Mouse (Mus musculus): ENCODE results near the gene Rbm38. TPM values are rescaled to one million over a fixed set of nuclear protein-coding genes. Genes with fewer than 3 reads are reported as not detected.

Rbm38 gene
- polyA plus RNA-seq, 1 experiment from 2014 or later: 39.0 TPM

GRCm38 (mm10) chr2:173019790-173020189 is 508 bp upstream of the Rbm38 start:
- Histone ChIP-seq H3K27ac (ENCODE audit: low read depth, low read length) (no peak overlapping the region), H3K36me3 (ENCODE audit: control insufficient read depth, insufficient read depth) (peaks cover 14% of the 10 kb centered on the region; the same call in 1 of the 2 replicates), H3K4me1 (replicated peaks; ENCODE audit: control insufficient read depth, insufficient read depth, low read length) (0 out of 2 replicates have a peak, but pooled peaks cover 8% of the 10 kb centered on the region), H3K27me3 (replicated peaks; ENCODE audit: control insufficient read depth, insufficient read depth, low read length) (no peaks in the 10 kb centered on the region), H3K4me3 (ENCODE audit: low read depth, low read length) (peak overlapping the region; percentile 34), H3K9ac (ENCODE audit: low read depth, low read length) (no peak overlapping the region), H3K4me2 (replicated peaks; ENCODE audit: low read depth) (peak overlapping the region; percentile 69), H3K9me3 (ENCODE audit: control insufficient read depth) (no peaks in the 10 kb centered on the region)
- under 1% methylated on average over 27 of the region's 29 CpGs for WGBS
- TF ChIP-seq CTCF (IDR thresholded peaks at IDR 0.05; ENCODE audit: low read depth): no peak
- ATAC-seq: peak; percentile 66

DNA sequence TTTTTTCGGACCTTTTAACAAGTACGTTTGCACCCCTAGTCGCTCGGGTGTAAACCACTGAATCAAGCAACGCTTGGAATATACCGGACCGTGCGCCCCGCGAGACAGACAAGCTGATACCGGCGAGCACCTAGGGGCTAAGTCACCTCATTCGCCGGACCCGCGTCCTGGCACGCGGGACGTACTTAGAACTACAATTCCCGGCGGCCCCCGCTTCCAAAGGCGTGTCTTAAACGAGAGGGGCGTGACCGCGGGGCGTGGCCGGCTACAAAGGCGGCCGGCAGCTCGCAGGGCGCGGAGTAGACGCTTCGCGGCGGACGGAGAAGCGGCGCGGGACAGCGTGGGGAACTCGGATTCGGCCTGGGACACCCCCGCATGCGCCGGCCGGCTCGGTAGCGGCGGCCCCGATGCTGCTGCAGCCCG is 1.3 kb downstream of the Rbm38 start:
- peak; percentile 55 for ATAC-seq
- Histone ChIP-seq H3K4me2 (replicated peaks; ENCODE audit: low read depth) (peak overlapping the region; percentile 96), H3K27me3 (replicated peaks; ENCODE audit: control insufficient read depth, insufficient read depth, low read length) (no peaks in the 10 kb centered on the region), H3K9ac (ENCODE audit: low read depth, low read length) (peak overlapping the region; percentile 62), H3K4me1 (replicated peaks; ENCODE audit: control insufficient read depth, insufficient read depth, low read length) (peaks cover 11% of the 10 kb centered on the region; the same call in 1 of the 2 replicates), H3K4me3 (ENCODE audit: low read depth, low read length) (peak overlapping the region; percentile 78), H3K36me3 (ENCODE audit: control insufficient read depth, insufficient read depth) (peaks cover 5% of the 10 kb centered on the region; the same call in 1 of the 2 replicates), H3K27ac (ENCODE audit: low read depth, low read length) (peak overlapping the region; percentile 46), H3K9me3 (ENCODE audit: control insufficient read depth) (no peaks in the 10 kb centered on the region)
- no peak for TF ChIP-seq CTCF (IDR thresholded peaks at IDR 0.05; ENCODE audit: low read depth)
- under 1% methylated on average over 53 of the region's 54 CpGs for WGBS

GRCm38 (mm10) chr2:173022056-173022681 is 1.9 kb downstream of the Rbm38 start:
- Histone ChIP-seq H3K27ac (ENCODE audit: low read depth, low read length) (peak overlapping the region; percentile 46), H3K4me3 (ENCODE audit: low read depth, low read length) (peak overlapping the region; percentile 78), H3K36me3 (ENCODE audit: control insufficient read depth, insufficient read depth) (peaks cover 5% of the 10 kb centered on the region; the same call in 1 of the 2 replicates), H3K9me3 (ENCODE audit: control insufficient read depth) (no peaks in the 10 kb centered on the region), H3K4me1 (replicated peaks; ENCODE audit: control insufficient read depth, insufficient read depth, low read length) (peaks cover 13% of the 10 kb centered on the region), H3K4me2 (replicated peaks; ENCODE audit: low read depth) (peak overlapping the region; percentile 96), H3K9ac (ENCODE audit: low read depth, low read length) (peak overlapping the region; percentile 62), H3K27me3 (replicated peaks; ENCODE audit: control insufficient read depth, insufficient read depth, low read length) (no peaks in the 10 kb centered on the region)
- no peak for TF ChIP-seq CTCF (IDR thresholded peaks at IDR 0.05; ENCODE audit: low read depth)
- under 1% methylated on average over 50 of the region's 51 CpGs for WGBS
- ATAC-seq: no peak

- Histone ChIP-seq H3K9me3 (ENCODE audit: control insufficient read depth) (no peaks in the 10 kb centered on the region), H3K4me2 (replicated peaks; ENCODE audit: low read depth) (peak overlapping the region; percentile 96), H3K27me3 (replicated peaks; ENCODE audit: control insufficient read depth, insufficient read depth, low read length) (no peaks in the 10 kb centered on the region), H3K4me1 (replicated peaks; ENCODE audit: control insufficient read depth, insufficient read depth, low read length) (peaks cover 20% of the 10 kb centered on the region), H3K36me3 (ENCODE audit: control insufficient read depth, insufficient read depth) (peaks cover 7% of the 10 kb centered on the region; the same call in 1 of the 2 replicates), H3K4me3 (ENCODE audit: low read depth, low read length) (peak overlapping the region; percentile 78), H3K27ac (ENCODE audit: low read depth, low read length) (peak overlapping the region; percentile 50; the same call in 1 of the 2 replicates), H3K9ac (ENCODE audit: low read depth, low read length) (peak overlapping the region; percentile 62)
- WGBS: 28% methylated on average over 10 of the region's 10 CpGs
- no peak for ATAC-seq
- TF ChIP-seq CTCF (IDR thresholded peaks at IDR 0.05; ENCODE audit: low read depth): no peak
Observed at GRCm38 (mm10) chr2:173022813-173023212, 2.5 kb downstream of the Rbm38 start.

GRCm38 (mm10) chr2:173023371-173023851 is 3.1 kb downstream of the Rbm38 start:
- Histone ChIP-seq H3K4me2 (replicated peaks; ENCODE audit: low read depth) (peak overlapping the region; percentile 96), H3K36me3 (ENCODE audit: control insufficient read depth, insufficient read depth) (peaks cover 12% of the 10 kb centered on the region; the same call in 1 of the 2 replicates), H3K9ac (ENCODE audit: low read depth, low read length) (peak overlapping the region; percentile 62), H3K27me3 (replicated peaks; ENCODE audit: control insufficient read depth, insufficient read depth, low read length) (no peaks in the 10 kb centered on the region), H3K9me3 (ENCODE audit: control insufficient read depth) (no peaks in the 10 kb centered on the region), H3K4me3 (ENCODE audit: low read depth, low read length) (peak overlapping the region; percentile 78), H3K27ac (ENCODE audit: low read depth, low read length) (peak overlapping the region; percentile 50), H3K4me1 (replicated peaks; ENCODE audit: control insufficient read depth, insufficient read depth, low read length) (peaks cover 20% of the 10 kb centered on the region)
- peak; percentile 49 for ATAC-seq
- 36% methylated on average over 7 of the region's 7 CpGs for WGBS
- no peak for TF ChIP-seq CTCF (IDR thresholded peaks at IDR 0.05; ENCODE audit: low read depth)

- Histone ChIP-seq H3K9me3 (ENCODE audit: control insufficient read depth) (no peaks in the 10 kb centered on the region), H3K27ac (ENCODE audit: low read depth, low read length) (no peak overlapping the region; the same call in 1 of the 2 replicates), H3K4me2 (replicated peaks; ENCODE audit: low read depth) (peak overlapping the region; percentile 96), H3K4me1 (replicated peaks; ENCODE audit: control insufficient read depth, insufficient read depth, low read length) (peaks cover 20% of the 10 kb centered on the region), H3K36me3 (ENCODE audit: control insufficient read depth, insufficient read depth) (peaks cover 17% of the 10 kb centered on the region; the same call in 1 of the 2 replicates), H3K9ac (ENCODE audit: low read depth, low read length) (no peak overlapping the region), H3K4me3 (ENCODE audit: low read depth, low read length) (peak overlapping the region; percentile 78), H3K27me3 (replicated peaks; ENCODE audit: control insufficient read depth, insufficient read depth, low read length) (no peaks in the 10 kb centered on the region)
- WGBS: 46% methylated on average over 4 of the region's 4 CpGs
- no peak for TF ChIP-seq CTCF (IDR thresholded peaks at IDR 0.05; ENCODE audit: low read depth)
- peak; percentile 11 for ATAC-seq
Observed at GRCm38 (mm10) chr2:173023966-173024365, 3.7 kb downstream of the Rbm38 start.

Measured in intestine, postnatal 0 days (tissue).